Mouse (Mus musculus): ENCODE data around the gene Hectd4.

GRCm38 (mm10) chr5:121191584-121191906, 28.5 kb upstream of the Hectd4 start:
- TF ChIP-seq POLR2A (IDR thresholded peaks at IDR 0.05; ENCODE audit: extremely low read depth, insufficient read depth, low read length): no peak
- TF ChIP-seq CTCF (IDR thresholded peaks at IDR 0.05; ENCODE audit: extremely low read depth, insufficient read depth, low read length): no peak
